Mouse (Mus musculus) liver, embryonic 14.5 days (tissue): ENCODE results near the gene Ppp4r4.

ENCODE experiments used
- CTCF ChIP-seq: IDR thresholded peaks from 2 replicates; pipeline ENCODE4 v1.5.1; 2016; ENCODE audit warnings: antibody characterized with exemption, low read depth, control low read depth
- EP300 ChIP-seq: IDR thresholded peaks from 2 replicates; pipeline ENCODE4 v1.6.1; 2016; ENCODE audit warnings: antibody characterized with exemption, low read depth

GRCm38 (mm10) chr12:103548526-103548925 is 16.4 kb downstream of the Ppp4r4 start:
- TF ChIP-seq CTCF: no peak
- no peak for TF ChIP-seq EP300
